Mouse (Mus musculus): ENCODE results near the gene Hist2h2be. TPM values are rescaled to one million over a fixed set of nuclear protein-coding genes. Genes with fewer than 3 reads are reported as not detected.

Hist2h2be gene
- total and polyA plus RNA-seq, 3 experiments: 2.3 to 3.8 (median 2.9) TPM

DNA sequence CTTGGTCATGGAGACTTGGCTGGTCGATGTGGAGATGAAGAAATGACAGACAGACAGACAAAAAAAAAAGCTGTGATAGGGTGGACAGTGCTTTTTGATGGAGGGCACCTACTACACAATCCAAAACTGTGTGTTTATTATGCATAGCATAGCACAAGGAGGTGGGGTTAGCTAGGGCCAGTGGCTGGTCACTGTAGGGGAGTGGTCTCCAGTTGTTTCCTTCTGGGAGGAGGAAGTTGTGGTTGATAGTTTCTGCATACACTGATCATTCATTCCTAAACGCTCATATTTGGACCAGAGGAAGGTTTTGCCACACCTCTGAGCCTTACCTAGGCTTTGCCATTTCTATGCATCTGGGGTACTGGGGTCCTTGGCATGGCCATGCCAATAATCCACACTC, 9.5 kb downstream of the Hist2h2be start:
- in situ Hi-C loops (cut with MboI; ENCODE audit: low pct_ligation_motif_present, low pct_unique_long_range_greater_than_20kb, low sequenced_read_pairs) (no loop called here), dilution Hi-C loops (cut with MboI; ENCODE audit: extremely low pct_ligation_motif_present, extremely low pct_unique_long_range_greater_than_20kb, low sequenced_read_pairs) (no loop called here)
- Histone ChIP-seq H3K9me3 (replicated peaks; ENCODE audit: low read length) (no peaks in the 10 kb centered on the region), H3K4me2 (ENCODE audit: insufficient read depth, low read depth, poor library complexity, severe bottlenecking) (peak overlapping the region; percentile 55), H3K4me1 (ENCODE audit: control insufficient read depth in 1 of 2, insufficient read depth in 2 of 2) (peaks cover 23 to 90% of the 10 kb centered on the region in 2 experiments), H3K36me3 (replicated peaks in 1 of 2; ENCODE audit: control insufficient read depth in 1 of 2, insufficient read depth in 1 of 2, low read length in 1 of 2) (no peaks in the 10 kb centered on the region), H3K9ac (ENCODE audit: insufficient read depth, low read depth) (no peak overlapping the region), H3K79me2 (replicated peaks; ENCODE audit: control insufficient read depth, extremely low read depth, insufficient read depth, poor library complexity, severe bottlenecking) (no peaks in the 10 kb centered on the region), H3K4me3 (replicated peaks in 1 of 3; ENCODE audit: low read depth in 2 of 3, low read length in 2 of 3, poor library complexity in 1 of 3) (no peak overlapping the region), H3K27ac (ENCODE audit: insufficient read depth, low read depth) (no peak overlapping the region), H3K27me3 (replicated peaks) (no peaks in the 10 kb centered on the region)
- TF ChIP-seq EP300 (IDR thresholded peaks at IDR 0.05; ENCODE audit: low read length) (no peak), ELF1 (IDR thresholded peaks at IDR 0.05; ENCODE audit: low read depth, low read length) (0 out of 2 replicates have a peak, but pooled peaks have one; percentile 29), MAZ (IDR thresholded peaks at IDR 0.05; ENCODE audit: low read depth, low read length) (0 out of 2 replicates have a peak, but pooled peaks have one; percentile 18), E2F4 (IDR thresholded peaks at IDR 0.05; ENCODE audit: insufficient replicate concordance, low read depth, low read length) (0 out of 2 replicates have a peak, but pooled peaks have one; percentile 19), MXI1 (IDR thresholded peaks at IDR 0.05; ENCODE audit: low read depth, low read length) (no peak), NELFE (IDR thresholded peaks at IDR 0.05; ENCODE audit: low read depth, low read length) (peak; percentile 5; the same call in 1 of the 2 replicates), ZNF384 (IDR thresholded peaks at IDR 0.05; ENCODE audit: low read depth, low read length) (peak; percentile 32), UBTF (IDR thresholded peaks at IDR 0.05; ENCODE audit: low read depth, low read length) (0 out of 2 replicates have a peak, but pooled peaks have one; percentile 24), MAX (IDR thresholded peaks at IDR 0.05; ENCODE audit: low read length) (peak; percentile 22; the same call in 1 of the 2 replicates), POLR2AphosphoS2 (IDR thresholded peaks at IDR 0.05; ENCODE audit: low read depth, low read length) (0 out of 2 replicates have a peak, but pooled peaks have one; percentile 30), ZMIZ1 (IDR thresholded peaks at IDR 0.05; ENCODE audit: low read depth, low read length) (no peak), KAT2A (IDR thresholded peaks at IDR 0.05; ENCODE audit: insufficient replicate concordance, low read length) (no peak)
- peak; percentile 45 for DNase-seq (ENCODE audit: extremely low read depth)

DNA sequence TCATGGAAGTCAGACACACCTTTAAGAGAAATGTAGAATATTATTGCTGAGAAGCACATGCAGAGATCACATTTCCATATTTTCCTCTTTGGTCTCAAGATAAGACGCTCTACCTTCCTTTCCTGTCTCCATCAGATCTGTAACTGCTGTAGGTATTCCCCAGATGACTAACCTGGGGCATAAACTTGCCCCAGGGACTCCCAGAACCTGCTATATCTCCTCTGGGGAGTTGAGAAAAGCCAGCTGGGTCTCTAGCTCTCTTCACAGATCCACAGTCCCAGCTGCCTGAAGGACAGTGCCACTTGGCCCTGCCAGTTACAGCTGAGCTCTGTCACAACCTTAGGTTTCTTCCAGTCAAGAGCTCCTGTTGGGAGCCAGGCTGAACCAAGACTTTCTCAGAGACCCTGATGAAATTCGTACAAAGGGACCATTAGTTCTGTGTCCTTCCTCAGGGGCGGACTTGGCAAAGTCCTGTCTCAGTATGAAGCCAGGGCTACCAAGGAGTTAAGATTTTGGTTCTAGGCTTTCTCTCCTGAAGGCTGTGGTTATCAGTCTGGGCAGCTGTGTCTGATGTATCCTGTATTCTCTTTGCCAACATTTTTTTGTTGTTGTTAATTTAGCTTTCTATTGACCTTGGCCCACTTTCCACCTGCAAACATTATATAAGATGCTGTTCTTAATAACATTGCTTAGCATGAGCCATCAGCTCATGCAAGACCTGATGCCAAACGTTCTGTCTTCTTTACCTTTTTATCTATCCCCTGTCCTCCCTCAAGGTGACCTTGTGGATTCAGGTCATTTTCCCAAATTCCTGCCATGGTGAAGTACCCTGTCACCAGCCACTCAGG, 10.2 kb downstream of the Hist2h2be start:
- no peaks in the 10 kb centered on the region for H3K79me2 ChIP-seq (replicated peaks; ENCODE audit: control insufficient read depth, extremely low read depth, insufficient read depth, poor library complexity, severe bottlenecking)
- no peaks in the 10 kb centered on the region for H3K36me3 ChIP-seq (replicated peaks in 1 of 2; ENCODE audit: control insufficient read depth in 1 of 2, insufficient read depth in 1 of 2, low read length in 1 of 2)
- dilution Hi-C loops (cut with MboI; ENCODE audit: extremely low pct_ligation_motif_present, extremely low pct_unique_long_range_greater_than_20kb, low sequenced_read_pairs): no loop called here
- H3K9ac ChIP-seq (ENCODE audit: insufficient read depth, low read depth): 0 out of 2 replicates have a peak overlapping the region, but pooled peaks have one; percentile 9
- DNase-seq (ENCODE audit: extremely low read depth): peak; percentile 80
- no peak overlapping the region for H3K4me3 ChIP-seq (replicated peaks in 1 of 3; ENCODE audit: low read depth in 2 of 3, low read length in 2 of 3, poor library complexity in 1 of 3)
- no peaks in the 10 kb centered on the region for H3K27me3 ChIP-seq (replicated peaks)
- peak overlapping the region; percentile 31; the same call in 1 of the 2 replicates for H3K4me2 ChIP-seq (ENCODE audit: insufficient read depth, low read depth, poor library complexity, severe bottlenecking)
- peaks cover 20 to 89% of the 10 kb centered on the region in 2 experiments for H3K4me1 ChIP-seq (ENCODE audit: control insufficient read depth in 1 of 2, insufficient read depth in 2 of 2)
- no peak overlapping the region for H3K27ac ChIP-seq (ENCODE audit: insufficient read depth, low read depth)
- in situ Hi-C loops (cut with MboI; ENCODE audit: low pct_ligation_motif_present, low pct_unique_long_range_greater_than_20kb, low sequenced_read_pairs): no loop called here
- no peaks in the 10 kb centered on the region for H3K9me3 ChIP-seq (replicated peaks; ENCODE audit: low read length)
- no peak for TF ChIP-seq MEF2A (IDR thresholded peaks at IDR 0.05; ENCODE audit: borderline replicate concordance, low read depth, low read length)
- peak; percentile 87 for TF ChIP-seq ETS1 (conservative IDR thresholded peaks at IDR 0.05; ENCODE audit: low read depth, low read length)
- TF ChIP-seq ELF1 (IDR thresholded peaks at IDR 0.05; ENCODE audit: low read depth, low read length): no peak
- no peak for TF ChIP-seq GABPA (IDR thresholded peaks at IDR 0.05; ENCODE audit: insufficient replicate concordance, low read depth, low read length)
- TF ChIP-seq TBP (conservative IDR thresholded peaks at IDR 0.05; ENCODE audit: low read depth, low read length): no peak
- TF ChIP-seq ZC3H11A (IDR thresholded peaks at IDR 0.05; ENCODE audit: low read depth, low read length): no peak
- 0 out of 2 replicates have a peak, but pooled peaks have one; percentile 18 for TF ChIP-seq POLR2A (IDR thresholded peaks at IDR 0.05; ENCODE audit: low read depth, low read length)
- TF ChIP-seq EP300 (IDR thresholded peaks at IDR 0.05; ENCODE audit: low read length): peak; percentile 77
- TF ChIP-seq MAX (IDR thresholded peaks at IDR 0.05; ENCODE audit: low read length): peak; percentile 63; the same call in 1 of the 2 replicates
- TF ChIP-seq MYC (IDR thresholded peaks at IDR 0.05; ENCODE audit: low read depth, low read length): peak; percentile 36; the same call in 1 of the 2 replicates
- TF ChIP-seq POLR2AphosphoS2 (IDR thresholded peaks at IDR 0.05; ENCODE audit: low read depth, low read length): no peak
- TF ChIP-seq CTCF (conservative IDR thresholded peaks at IDR 0.05 in 1 of 2, IDR thresholded peaks at IDR 0.05 in 1 of 2; ENCODE audit: low read depth in 2 of 2, low read length in 2 of 2): no peak
- TF ChIP-seq CHD1 (IDR thresholded peaks at IDR 0.05; ENCODE audit: low read depth, low read length): no peak
- 0 out of 2 replicates have a peak, but pooled peaks have one; percentile 0 for TF ChIP-seq ZNF384 (IDR thresholded peaks at IDR 0.05; ENCODE audit: low read depth, low read length)
- TF ChIP-seq PAX5 (IDR thresholded peaks at IDR 0.05; ENCODE audit: low read length): no peak
- no peak for TF ChIP-seq NRF1 (IDR thresholded peaks at IDR 0.05; ENCODE audit: low read depth, low read length)
- no peak for TF ChIP-seq USF2 (conservative IDR thresholded peaks at IDR 0.05; ENCODE audit: low read depth, low read length)
- TF ChIP-seq MAFK (IDR thresholded peaks at IDR 0.05; ENCODE audit: insufficient replicate concordance, low read length): 0 out of 2 replicates have a peak, but pooled peaks have one; percentile 24
- no peak; the same call in 1 of the 2 replicates for TF ChIP-seq SIN3A (IDR thresholded peaks at IDR 0.05; ENCODE audit: low read length)
- TF ChIP-seq USF1 (IDR thresholded peaks at IDR 0.05; ENCODE audit: low read depth, low read length): no peak
- 0 out of 2 replicates have a peak, but pooled peaks have one; percentile 5 for TF ChIP-seq JUN (IDR thresholded peaks at IDR 0.05; ENCODE audit: insufficient read depth, low read depth, low read length)
- TF ChIP-seq NELFE (IDR thresholded peaks at IDR 0.05; ENCODE audit: low read depth, low read length): peak; percentile 13; the same call in 1 of the 2 replicates
- TF ChIP-seq UBTF (IDR thresholded peaks at IDR 0.05; ENCODE audit: low read depth, low read length): no peak
